Mouse (Mus musculus): Measurements from ENCODE around the gene Hdac9. TPM values are rescaled to one million over a fixed set of nuclear protein-coding genes. Genes with fewer than 3 reads are reported as not detected.

The Hdac9 gene
- polyA plus RNA-seq, 1 experiment from 2014 or later: 13.6 TPM

GRCm38 (mm10) chr12:34614796-34615195, 302.1 kb downstream of the Hdac9 start:
- WGBS: 62% methylated on average over 5 of the region's 5 CpGs

GRCm38 (mm10) chr12:34612511-34612910, 304.4 kb downstream of the Hdac9 start:
- H3K9ac ChIP-seq (replicated peaks; ENCODE audit: low read depth, low read length): no peak overlapping the region
- no peak overlapping the region for H3K4me2 ChIP-seq (ENCODE audit: low read length)
- WGBS: 91% methylated on average over 3 of the region's 3 CpGs
- H3K4me3 ChIP-seq (replicated peaks; ENCODE audit: low read length): no peak overlapping the region
- no peaks in the 10 kb centered on the region for H3K27me3 ChIP-seq (replicated peaks; ENCODE audit: control insufficient read depth, insufficient read depth, low read length)
- H3K36me3 ChIP-seq (ENCODE audit: control insufficient read depth, insufficient read depth): no peaks in the 10 kb centered on the region
- no peak for ATAC-seq
- H3K4me1 ChIP-seq (replicated peaks; ENCODE audit: control insufficient read depth, insufficient read depth, low read length): peaks cover 6% of the 10 kb centered on the region
- H3K27ac ChIP-seq (ENCODE audit: low read length): no peak overlapping the region
- H3K9me3 ChIP-seq (ENCODE audit: control insufficient read depth, low read length): no peaks in the 10 kb centered on the region

More at GRCm38 (mm10) chr12:34614796-34615195, 302.1 kb downstream of the Hdac9 start:
- Histone ChIP-seq H3K27ac (ENCODE audit: low read length) (no peak overlapping the region), H3K4me2 (ENCODE audit: low read length) (no peak overlapping the region), H3K4me3 (replicated peaks; ENCODE audit: low read length) (no peak overlapping the region), H3K9ac (replicated peaks; ENCODE audit: low read depth, low read length) (no peak overlapping the region), H3K9me3 (ENCODE audit: control insufficient read depth, low read length) (no peaks in the 10 kb centered on the region), H3K36me3 (ENCODE audit: control insufficient read depth, insufficient read depth) (no peaks in the 10 kb centered on the region), H3K27me3 (replicated peaks; ENCODE audit: control insufficient read depth, insufficient read depth, low read length) (no peaks in the 10 kb centered on the region), H3K4me1 (replicated peaks; ENCODE audit: control insufficient read depth, insufficient read depth, low read length) (peaks cover 16% of the 10 kb centered on the region)
- no peak for ATAC-seq

- Histone ChIP-seq H3K36me3 (ENCODE audit: control insufficient read depth, insufficient read depth) (no peaks in the 10 kb centered on the region), H3K4me2 (ENCODE audit: low read length) (no peak overlapping the region), H3K27ac (ENCODE audit: low read length) (no peak overlapping the region), H3K4me1 (replicated peaks; ENCODE audit: control insufficient read depth, insufficient read depth, low read length) (no peaks in the 10 kb centered on the region), H3K9me3 (ENCODE audit: control insufficient read depth, low read length) (no peaks in the 10 kb centered on the region), H3K4me3 (replicated peaks; ENCODE audit: low read length) (no peak overlapping the region), H3K27me3 (replicated peaks; ENCODE audit: control insufficient read depth, insufficient read depth, low read length) (no peaks in the 10 kb centered on the region), H3K9ac (replicated peaks; ENCODE audit: low read depth, low read length) (no peak overlapping the region)
- ATAC-seq: no peak
- WGBS: 93% methylated on average over 4 of the region's 4 CpGs
Measured at GRCm38 (mm10) chr12:34604521-34604920, 312.4 kb downstream of the Hdac9 start.

- no peak for ATAC-seq
- Histone ChIP-seq H3K27me3 (replicated peaks; ENCODE audit: control insufficient read depth, insufficient read depth, low read length) (no peaks in the 10 kb centered on the region), H3K9ac (replicated peaks; ENCODE audit: low read depth, low read length) (no peak overlapping the region), H3K27ac (ENCODE audit: low read length) (no peak overlapping the region), H3K4me3 (replicated peaks; ENCODE audit: low read length) (no peak overlapping the region), H3K4me2 (ENCODE audit: low read length) (no peak overlapping the region), H3K36me3 (ENCODE audit: control insufficient read depth, insufficient read depth) (no peaks in the 10 kb centered on the region), H3K4me1 (replicated peaks; ENCODE audit: control insufficient read depth, insufficient read depth, low read length) (no peaks in the 10 kb centered on the region), H3K9me3 (ENCODE audit: control insufficient read depth, low read length) (no peaks in the 10 kb centered on the region)
- 90% methylated on average over 10 of the region's 10 CpGs for WGBS
Measured at GRCm38 (mm10) chr12:34594167-34594793, 322.6 kb downstream of the Hdac9 start.

- H3K4me1 ChIP-seq (replicated peaks; ENCODE audit: control insufficient read depth, insufficient read depth, low read length): peaks cover 4% of the 10 kb centered on the region; the same call in 1 of the 2 replicates
- 21% methylated on average over 4 of the region's 4 CpGs for WGBS
- ATAC-seq: no peak
- H3K9ac ChIP-seq (replicated peaks; ENCODE audit: low read depth, low read length): no peak overlapping the region
- no peaks in the 10 kb centered on the region for H3K9me3 ChIP-seq (ENCODE audit: control insufficient read depth, low read length)
- no peaks in the 10 kb centered on the region for H3K36me3 ChIP-seq (ENCODE audit: control insufficient read depth, insufficient read depth)
- H3K27me3 ChIP-seq (replicated peaks; ENCODE audit: control insufficient read depth, insufficient read depth, low read length): no peaks in the 10 kb centered on the region
- no peak overlapping the region for H3K4me3 ChIP-seq (replicated peaks; ENCODE audit: low read length)
- H3K27ac ChIP-seq (ENCODE audit: low read length): no peak overlapping the region
- no peak overlapping the region for H3K4me2 ChIP-seq (ENCODE audit: low read length)
Measured at GRCm38 (mm10) chr12:34587171-34587570, 329.7 kb downstream of the Hdac9 start.

GRCm38 (mm10) chr12:34582522-34582921, 334.4 kb downstream of the Hdac9 start:
- 60% methylated on average over 4 of the region's 4 CpGs for WGBS
- H3K9me3 ChIP-seq (ENCODE audit: control insufficient read depth, low read length): no peaks in the 10 kb centered on the region; the same call in 1 of the 2 replicates
- H3K9ac ChIP-seq (replicated peaks; ENCODE audit: low read depth, low read length): no peak overlapping the region
- H3K4me2 ChIP-seq (ENCODE audit: low read length): no peak overlapping the region
- H3K36me3 ChIP-seq (ENCODE audit: control insufficient read depth, insufficient read depth): no peaks in the 10 kb centered on the region
- H3K27ac ChIP-seq (ENCODE audit: low read length): no peak overlapping the region
- no peaks in the 10 kb centered on the region for H3K27me3 ChIP-seq (replicated peaks; ENCODE audit: control insufficient read depth, insufficient read depth, low read length)
- H3K4me3 ChIP-seq (replicated peaks; ENCODE audit: low read length): no peak overlapping the region
- peak; percentile 58 for ATAC-seq
- peaks cover 4% of the 10 kb centered on the region; the same call in 1 of the 2 replicates for H3K4me1 ChIP-seq (replicated peaks; ENCODE audit: control insufficient read depth, insufficient read depth, low read length)

GRCm38 (mm10) chr12:34579220-34579619, 337.7 kb downstream of the Hdac9 start:
- Histone ChIP-seq H3K27me3 (replicated peaks; ENCODE audit: control insufficient read depth, insufficient read depth, low read length) (no peaks in the 10 kb centered on the region), H3K9ac (replicated peaks; ENCODE audit: low read depth, low read length) (no peak overlapping the region), H3K36me3 (ENCODE audit: control insufficient read depth, insufficient read depth) (no peaks in the 10 kb centered on the region), H3K4me1 (replicated peaks; ENCODE audit: control insufficient read depth, insufficient read depth, low read length) (no peaks in the 10 kb centered on the region), H3K4me3 (replicated peaks; ENCODE audit: low read length) (no peak overlapping the region), H3K4me2 (ENCODE audit: low read length) (no peak overlapping the region), H3K9me3 (ENCODE audit: control insufficient read depth, low read length) (no peaks in the 10 kb centered on the region; the same call in 1 of the 2 replicates), H3K27ac (ENCODE audit: low read length) (no peak overlapping the region)
- no peak for ATAC-seq
- WGBS: 91% methylated on average over 1 of the region's 1 CpGs

- H3K36me3 ChIP-seq (ENCODE audit: control insufficient read depth, insufficient read depth): no peaks in the 10 kb centered on the region
- no peak overlapping the region for H3K4me3 ChIP-seq (replicated peaks; ENCODE audit: low read length)
- peaks cover 2% of the 10 kb centered on the region; the same call in 1 of the 2 replicates for H3K4me1 ChIP-seq (replicated peaks; ENCODE audit: control insufficient read depth, insufficient read depth, low read length)
- no peak for ATAC-seq
- no peak overlapping the region for H3K27ac ChIP-seq (ENCODE audit: low read length)
- no peak overlapping the region for H3K9ac ChIP-seq (replicated peaks; ENCODE audit: low read depth, low read length)
- no peaks in the 10 kb centered on the region for H3K27me3 ChIP-seq (replicated peaks; ENCODE audit: control insufficient read depth, insufficient read depth, low read length)
- no peaks in the 10 kb centered on the region for H3K9me3 ChIP-seq (ENCODE audit: control insufficient read depth, low read length)
- H3K4me2 ChIP-seq (ENCODE audit: low read length): no peak overlapping the region
- 88% methylated on average over 1 of the region's 1 CpGs for WGBS
Measured at GRCm38 (mm10) chr12:34571069-34571468, 345.8 kb downstream of the Hdac9 start.

GRCm38 (mm10) chr12:34569472-34569871, 347.4 kb downstream of the Hdac9 start:
- Histone ChIP-seq H3K9me3 (ENCODE audit: control insufficient read depth, low read length) (no peaks in the 10 kb centered on the region), H3K27ac (ENCODE audit: low read length) (no peak overlapping the region), H3K4me3 (replicated peaks; ENCODE audit: low read length) (no peak overlapping the region), H3K4me1 (replicated peaks; ENCODE audit: control insufficient read depth, insufficient read depth, low read length) (peaks cover 2% of the 10 kb centered on the region; the same call in 1 of the 2 replicates), H3K4me2 (ENCODE audit: low read length) (no peak overlapping the region), H3K27me3 (replicated peaks; ENCODE audit: control insufficient read depth, insufficient read depth, low read length) (no peaks in the 10 kb centered on the region), H3K36me3 (ENCODE audit: control insufficient read depth, insufficient read depth) (no peaks in the 10 kb centered on the region), H3K9ac (replicated peaks; ENCODE audit: low read depth, low read length) (no peak overlapping the region)
- WGBS: 64% methylated on average over 3 of the region's 3 CpGs
- ATAC-seq: peak; percentile 54

Data from forebrain, embryonic 16.5 days (tissue).